Mouse (Mus musculus) yolk sac, embryonic 10.5 days (tissue): ENCODE results near the gene Sertad4.

ENCODE experiments used
- DNase-seq: peaks from one replicate; pipeline ENCODE4 v3.0.0-alpha.2; 2017; ENCODE audit warnings: low spot score

The Sertad4 gene

DNA sequence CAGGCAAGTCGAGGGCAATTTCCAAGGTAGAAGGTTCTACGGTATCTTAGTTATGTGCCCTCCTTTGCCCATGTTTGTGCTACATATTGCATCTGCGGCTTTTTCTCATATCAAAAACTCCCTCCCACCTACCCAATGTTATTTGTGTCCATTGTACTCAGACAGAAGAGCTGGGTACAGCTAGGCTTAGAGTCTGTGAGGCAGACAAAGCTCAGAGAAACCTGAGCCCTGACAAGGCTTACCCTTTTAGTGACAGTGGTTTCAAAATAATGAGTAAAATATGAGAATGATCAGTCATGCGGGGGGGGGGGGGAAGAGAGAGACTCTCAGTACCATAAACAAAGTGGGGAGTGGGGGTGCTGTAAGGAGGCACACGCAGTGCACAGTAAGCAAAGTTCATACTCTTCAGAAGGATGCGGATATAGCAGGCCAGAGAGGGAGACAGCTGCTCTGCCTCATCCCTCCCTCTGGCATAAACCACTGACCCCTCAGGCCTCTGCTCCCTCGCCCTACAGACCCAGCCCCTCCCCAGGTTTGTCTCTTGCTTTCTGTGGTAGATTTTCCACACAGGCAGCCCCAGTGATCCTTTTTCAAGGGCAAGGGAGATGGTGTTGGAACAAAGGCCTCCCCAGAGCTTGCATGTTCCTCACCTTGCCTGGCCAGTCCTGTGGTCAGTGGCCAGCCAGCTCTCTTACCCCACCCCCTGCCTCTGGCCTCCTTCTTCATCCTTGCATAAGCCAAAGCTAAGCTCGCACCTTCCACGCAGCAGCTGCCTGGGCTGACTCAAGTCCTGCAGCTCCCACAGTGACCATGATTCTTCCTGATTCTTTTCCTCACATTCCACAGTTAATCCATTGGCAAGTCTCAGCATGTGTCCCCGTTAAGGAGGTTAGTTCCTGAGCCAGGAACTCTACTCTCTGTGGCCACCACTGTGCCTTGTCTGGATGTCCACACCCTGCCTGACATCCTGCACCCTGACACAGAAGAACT lies 49.1 kb downstream of the Sertad4 start:
- no peak for DNase-seq

DNA sequence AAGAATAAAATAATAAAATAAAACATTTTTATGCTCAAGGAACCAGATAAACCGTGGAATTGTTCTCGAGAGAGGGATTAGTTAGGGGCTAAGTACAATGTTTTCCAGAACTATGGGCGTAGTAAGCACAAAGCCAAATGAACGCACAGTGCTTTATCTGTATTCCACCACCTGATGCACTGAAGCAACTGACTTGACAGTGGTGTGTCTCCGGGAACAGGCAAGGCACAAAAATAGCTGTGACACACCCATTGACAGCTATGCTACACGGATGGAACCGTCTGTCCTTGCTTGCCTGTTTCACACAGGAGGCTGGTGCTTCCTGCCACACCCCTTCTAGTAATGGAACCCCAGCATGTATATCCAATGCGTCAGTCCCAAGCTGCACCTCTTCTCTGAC lies 55.2 kb downstream of the Sertad4 start:
- no peak for DNase-seq

- no peak for DNase-seq
Measured at GRCm38 (mm10) chr1:192799165-192799991, 56.2 kb downstream of the Sertad4 start.

DNA sequence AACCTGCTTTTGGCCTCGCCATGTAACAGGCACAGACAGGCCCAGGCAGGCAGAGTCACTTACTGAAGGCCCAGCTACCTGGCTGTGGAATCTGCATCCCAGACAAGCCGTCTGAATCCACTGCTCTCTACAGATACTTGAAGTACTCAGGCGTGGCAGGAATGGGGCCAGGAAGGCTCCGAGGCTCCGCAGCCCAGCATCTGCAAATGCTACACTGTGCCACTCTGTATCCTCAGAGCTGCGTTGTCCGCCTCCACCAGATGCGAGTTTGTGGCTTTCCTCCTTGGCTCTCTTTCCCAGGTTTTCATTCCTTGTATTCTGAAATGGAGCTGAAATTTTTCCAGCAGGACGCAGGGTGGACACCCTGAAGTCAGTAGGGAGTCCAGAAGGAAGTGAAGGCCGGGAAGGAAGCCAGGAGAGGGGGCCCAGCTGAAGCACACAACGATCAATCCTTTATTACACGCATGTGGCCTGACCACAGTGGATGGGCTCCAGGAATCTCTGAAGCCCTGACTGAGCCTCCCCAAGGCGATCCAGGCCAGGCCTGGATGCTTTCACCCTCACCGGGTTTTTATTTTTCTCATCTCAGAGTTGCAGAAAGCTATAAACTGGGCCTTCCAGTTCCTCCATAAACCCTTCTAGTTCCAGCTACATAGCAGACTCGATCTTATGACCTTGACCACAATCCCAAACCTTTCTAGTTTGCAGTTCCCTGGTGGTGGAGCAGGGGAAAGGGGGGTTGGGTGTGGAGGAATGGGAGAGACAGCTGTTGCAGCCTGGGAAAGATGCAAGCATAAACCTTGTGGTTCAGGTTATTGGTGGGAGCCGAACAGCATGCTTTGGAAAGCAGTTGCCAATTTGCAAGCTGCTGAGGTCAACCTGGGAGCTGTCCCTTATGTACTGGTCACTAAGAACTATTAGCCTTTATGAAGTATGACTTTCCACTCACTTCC lies 57.1 kb downstream of the Sertad4 start:
- no peak for DNase-seq

DNA sequence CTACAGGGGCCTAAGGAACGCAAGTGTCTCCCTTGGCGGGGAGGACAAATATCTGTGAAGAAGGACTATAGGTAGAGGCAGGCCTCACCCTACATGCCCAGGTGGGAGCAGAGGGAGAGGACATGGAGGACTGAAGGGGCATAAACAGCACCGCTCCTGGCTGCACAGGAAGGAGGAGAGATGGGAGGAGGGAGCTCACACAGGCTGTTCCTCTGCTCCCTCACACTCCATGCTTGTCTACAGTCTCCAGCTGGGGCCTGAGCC lies 58.6 kb downstream of the Sertad4 start:
- no peak for DNase-seq

DNA sequence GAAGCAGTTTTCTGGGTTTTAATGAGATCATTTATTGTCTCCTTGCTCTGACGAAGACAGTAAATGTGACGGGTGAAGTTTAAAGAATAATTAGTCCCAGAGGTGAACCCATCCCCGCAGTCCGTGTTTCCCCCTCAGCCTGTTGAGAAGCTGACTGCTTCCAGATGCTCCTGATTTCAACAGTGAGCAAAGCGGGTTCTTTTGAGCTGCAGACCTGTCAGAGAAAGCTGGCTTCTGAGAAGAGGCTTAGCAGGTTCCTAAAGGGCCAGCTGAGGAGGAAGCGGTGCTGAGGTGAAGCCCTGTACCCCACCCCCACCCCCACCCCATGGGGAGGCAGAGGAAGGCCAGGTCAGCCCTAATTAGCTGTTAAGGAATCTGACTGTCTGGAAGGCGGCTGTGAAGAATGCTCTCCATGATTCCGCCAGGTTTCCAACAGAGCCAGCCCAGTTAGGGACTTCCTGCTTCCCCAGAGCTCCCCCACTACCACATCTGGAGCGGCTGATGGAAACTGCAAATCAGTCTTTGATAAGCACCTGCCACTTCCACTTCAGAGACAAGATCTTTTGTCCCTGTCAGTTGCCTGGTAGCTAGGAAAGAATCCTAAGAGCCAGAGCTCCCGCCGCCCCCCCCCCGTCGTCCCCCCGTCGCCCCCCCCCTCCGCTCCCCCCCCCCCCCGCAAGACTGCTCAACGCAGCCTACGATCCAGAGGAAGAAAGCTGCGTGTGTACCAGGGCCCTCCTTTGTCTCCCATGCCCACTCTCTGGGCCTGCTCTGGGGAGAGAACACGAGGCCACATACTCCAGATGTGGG lies 59.1 kb downstream of the Sertad4 start:
- DNase-seq = peak; percentile 71

- no peak for DNase-seq
Measured at GRCm38 (mm10) chr1:192794957-192795745, 60.4 kb downstream of the Sertad4 start.
